ENCODE assay signal across 14 mouse cellular contexts in genomic region chr9:60491079-60491478, GRCm38 (mm10).
"Had no signal": no experiment of that assay in that cellular context is flagged by ENCODE, and none has a peak within 500 bp of the region (broad histone marks: within the 10 kb centered on the region; RNA-seq: fewer than 3 reads in every experiment).

No protein-coding gene starts in this region.

- H3K4me2 ChIP-seq: liver, embryonic 11.5 days; liver, embryonic 15.5 days; midbrain, embryonic 13.5 days; neural tube, embryonic 15.5 days had no signal

- H3K9ac ChIP-seq: liver, embryonic 15.5 days; midbrain, embryonic 13.5 days; neural tube, embryonic 15.5 days had no signal

- H3K4me1 ChIP-seq: liver, embryonic 15.5 days; midbrain, embryonic 13.5 days had no signal

- H3K36me3 ChIP-seq: liver, embryonic 15.5 days; midbrain, embryonic 13.5 days; neural tube, embryonic 15.5 days had no signal

- H3K27ac ChIP-seq: kidney, postnatal 0 days; layer of hippocampus, adult 2 months; liver, embryonic 15.5 days; midbrain, embryonic 13.5 days; neural tube, embryonic 15.5 days had no signal

- H3K4me3 ChIP-seq: layer of hippocampus, adult 2 months; liver, embryonic 15.5 days; midbrain, embryonic 13.5 days; neural tube, embryonic 15.5 days had no signal

- DNase-seq: kidney, adult 2 months; kidney, postnatal 4 days; lung, adult 2 months; lung, postnatal 36 days; right cerebral cortex, adult 18-20 months; thymus, adult 2 months; thymus, postnatal 25 days had no signal

- H3K27me3 ChIP-seq: liver, embryonic 15.5 days; midbrain, embryonic 13.5 days; neural tube, embryonic 15.5 days had no signal

- ATAC-seq: lung, postnatal 0 days; midbrain, embryonic 13.5 days had no signal

- H3K9me3 ChIP-seq: liver, embryonic 15.5 days; midbrain, embryonic 13.5 days; neural tube, embryonic 15.5 days had no signal
